Mouse (Mus musculus) neural tube, embryonic 14.5 days (tissue): ENCODE measurements around the gene Itga9. TPM values are rescaled to one million over a fixed set of nuclear protein-coding genes. Genes with fewer than 3 reads are reported as not detected.

ENCODE experiments used
- ATAC-seq: fragments of 200-750 bp; cut with Nextera tagmentation; 2 replicates; pipeline ENCODE4 v1.8.0; 2017; ENCODE audit warnings: low read depth, mild to moderate bottlenecking, moderate TSS enrichment, moderate library complexity
- H3K27ac ChIP-seq: fragments of 300-500 bp; sonication (generic); 2 replicates; pipeline ENCODE4 v1.5.1; 2014; ENCODE audit warnings: low read depth, mild to moderate bottlenecking, control low read depth, low read length, moderate library complexity, mixed read lengths
- H3K27me3 ChIP-seq: fragments of 300-500 bp; sonication (generic); 2 replicates; pipeline ENCODE4 v1.6.1; 2014; ENCODE audit warnings: low read length; ENCODE audit not compliant: control insufficient read depth, insufficient read depth
- H3K36me3 ChIP-seq: fragments of 300-500 bp; sonication (generic); 2 replicates; pipeline ENCODE4 v1.6.1; 2014; ENCODE audit warnings: low read length, mixed read lengths; ENCODE audit not compliant: control insufficient read depth, insufficient read depth
- H3K4me1 ChIP-seq: fragments of 300-500 bp; sonication (generic); 2 replicates; pipeline ENCODE4 v1.6.1; 2014; ENCODE audit warnings: low read length; ENCODE audit not compliant: control insufficient read depth, insufficient read depth
- H3K4me2 ChIP-seq: fragments of 300-500 bp; sonication (generic); 2 replicates; pipeline ENCODE4 v1.6.1; 2014; ENCODE audit warnings: mild to moderate bottlenecking, low read depth, low read length, control low read depth
- H3K4me3 ChIP-seq: fragments of 300-500 bp; sonication (generic); 2 replicates; pipeline ENCODE4 v1.5.1; 2014; ENCODE audit warnings: low read depth, low read length, control low read depth, mixed read lengths
- H3K9ac ChIP-seq: fragments of 300-500 bp; sonication (generic); replicated peaks from 2 replicates; pipeline ENCODE4 v1.6.1; 2014; ENCODE audit warnings: low read depth, mild to moderate bottlenecking, control low read depth, low read length, mixed read lengths
- H3K9me3 ChIP-seq: fragments of 300-500 bp; sonication (generic); 2 replicates; pipeline ENCODE4 v1.6.1; 2016; ENCODE audit warnings: low read length; ENCODE audit not compliant: control insufficient read depth
- WGBS: fragments of 180-500 bp; shearing (Covaris S2); extraction: QIAGEN DNeasy Blood & Tissue Kit; methylation state at CpG from one replicate; pipeline ENCODE4 v1.1.7; 2014; 5-methylcytosine and 5-hydroxymethylcytosine counted together
- polyA plus RNA-seq: library from polyadenylated mRNA; unstranded; fragments of >200 nt; fragmentation: Nextera tagmentation; extraction: Ambion mirVana; gene quantifications from 2 replicates; pipeline ENCODE4 v1.2.1, GENCODE M21; 2014

Itga9 gene
- polyA plus RNA-seq, 1 experiment from 2014 or later: 1.7 TPM

GRCm38 (mm10) chr9:118881946-118882284 lies 275.4 kb downstream of the Itga9 start:
- 91% methylated on average over 6 of the region's 6 CpGs for WGBS
- no peak for ATAC-seq
- H3K4me2 ChIP-seq: no peak overlapping the region

GRCm38 (mm10) chr9:118883150-118883549 lies 276.7 kb downstream of the Itga9 start:
- no peaks in the 10 kb centered on the region for H3K36me3 ChIP-seq
- WGBS: 88% methylated on average over 7 of the region's 7 CpGs
- no peaks in the 10 kb centered on the region for H3K4me1 ChIP-seq
- H3K9ac ChIP-seq: no peak overlapping the region
- H3K27ac ChIP-seq: no peak overlapping the region
- no peak for ATAC-seq
- H3K27me3 ChIP-seq: no peaks in the 10 kb centered on the region
- no peak overlapping the region for H3K4me2 ChIP-seq
- H3K9me3 ChIP-seq: no peaks in the 10 kb centered on the region
- H3K4me3 ChIP-seq: no peak overlapping the region

More at GRCm38 (mm10) chr9:118881946-118882284, 275.4 kb downstream of the Itga9 start:
- no peaks in the 10 kb centered on the region for H3K9me3 ChIP-seq
- no peaks in the 10 kb centered on the region for H3K4me1 ChIP-seq
- H3K36me3 ChIP-seq: no peaks in the 10 kb centered on the region
- H3K9ac ChIP-seq: no peak overlapping the region
- no peak overlapping the region for H3K27ac ChIP-seq
- H3K27me3 ChIP-seq: no peaks in the 10 kb centered on the region
- H3K4me3 ChIP-seq: no peak overlapping the region

DNA sequence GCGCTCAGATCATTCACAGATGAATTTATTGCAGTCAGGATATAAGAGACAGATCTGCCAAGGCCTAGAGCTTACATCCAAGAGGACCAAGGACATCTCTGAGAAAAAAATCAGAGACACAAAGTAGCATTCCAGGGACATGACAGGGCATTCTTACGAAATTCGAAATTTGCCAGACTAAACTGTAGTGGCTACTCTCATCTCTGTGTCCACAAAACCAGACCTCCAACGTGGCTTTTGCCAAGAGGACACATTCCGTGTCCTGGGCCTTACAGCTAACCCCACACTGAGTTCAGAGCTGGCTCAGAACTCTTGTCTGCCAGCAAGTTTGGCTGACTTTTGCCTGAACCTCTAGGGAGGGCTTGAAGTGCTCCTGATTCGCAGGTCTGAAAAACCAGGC lies 279.3 kb downstream of the Itga9 start:
- no peak overlapping the region for H3K4me3 ChIP-seq
- no peaks in the 10 kb centered on the region for H3K4me1 ChIP-seq
- no peak for ATAC-seq
- H3K4me2 ChIP-seq: no peak overlapping the region
- H3K27ac ChIP-seq: no peak overlapping the region
- H3K9ac ChIP-seq: no peak overlapping the region
- no peaks in the 10 kb centered on the region for H3K36me3 ChIP-seq
- H3K9me3 ChIP-seq: no peaks in the 10 kb centered on the region
- H3K27me3 ChIP-seq: no peaks in the 10 kb centered on the region
- 78% methylated on average over 6 of the region's 6 CpGs for WGBS

DNA sequence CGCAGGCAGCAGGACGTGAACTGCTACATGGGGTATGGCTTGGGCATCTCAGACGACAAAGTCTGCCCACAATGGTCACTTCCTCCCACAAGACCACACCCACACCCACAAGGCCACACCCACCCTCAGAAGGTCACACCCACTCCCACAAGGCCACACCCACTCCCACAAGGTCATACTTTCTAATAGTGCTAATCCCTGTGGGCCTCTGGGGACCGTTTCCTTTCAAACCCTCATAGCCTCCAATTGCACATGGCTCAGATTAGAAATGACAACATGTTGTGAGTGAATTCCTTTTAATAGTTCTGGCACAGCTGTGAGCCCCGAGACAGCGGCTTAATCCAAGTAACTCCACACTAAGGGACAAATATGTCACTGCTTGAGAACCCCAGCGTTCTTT lies 280.7 kb downstream of the Itga9 start:
- 89% methylated on average over 7 of the region's 7 CpGs for WGBS
- H3K9me3 ChIP-seq: no peaks in the 10 kb centered on the region
- H3K27ac ChIP-seq: no peak overlapping the region
- no peaks in the 10 kb centered on the region for H3K4me1 ChIP-seq
- no peaks in the 10 kb centered on the region for H3K27me3 ChIP-seq
- no peak overlapping the region for H3K4me2 ChIP-seq
- H3K36me3 ChIP-seq: no peaks in the 10 kb centered on the region
- ATAC-seq: no peak
- H3K9ac ChIP-seq: no peak overlapping the region
- H3K4me3 ChIP-seq: no peak overlapping the region

DNA sequence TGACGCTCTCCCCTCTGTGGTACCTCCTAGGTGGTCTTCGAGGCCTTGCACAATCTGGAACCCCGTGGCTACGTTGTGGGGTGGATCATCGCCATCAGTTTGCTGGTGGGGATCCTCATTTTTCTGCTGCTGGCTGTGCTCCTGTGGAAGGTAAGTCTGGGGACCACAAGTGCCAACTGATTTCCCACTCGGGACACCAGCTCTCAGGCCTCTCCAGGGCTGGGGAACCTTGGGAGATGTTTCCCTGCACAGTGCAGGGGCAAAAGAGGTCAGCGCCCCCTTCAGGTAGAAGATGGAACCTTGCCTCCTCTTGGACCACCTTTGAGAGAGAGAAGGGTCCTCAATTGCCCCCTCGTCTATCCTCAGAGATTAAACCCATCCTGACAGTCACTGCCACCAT lies 281.2 kb downstream of the Itga9 start:
- Histone ChIP-seq H3K9ac (no peak overlapping the region), H3K27ac (no peak overlapping the region), H3K27me3 (no peaks in the 10 kb centered on the region), H3K36me3 (no peaks in the 10 kb centered on the region), H3K4me3 (no peak overlapping the region), H3K4me2 (no peak overlapping the region), H3K4me1 (no peaks in the 10 kb centered on the region), H3K9me3 (no peaks in the 10 kb centered on the region)
- 92% methylated on average over 8 of the region's 8 CpGs for WGBS
- ATAC-seq: no peak

DNA sequence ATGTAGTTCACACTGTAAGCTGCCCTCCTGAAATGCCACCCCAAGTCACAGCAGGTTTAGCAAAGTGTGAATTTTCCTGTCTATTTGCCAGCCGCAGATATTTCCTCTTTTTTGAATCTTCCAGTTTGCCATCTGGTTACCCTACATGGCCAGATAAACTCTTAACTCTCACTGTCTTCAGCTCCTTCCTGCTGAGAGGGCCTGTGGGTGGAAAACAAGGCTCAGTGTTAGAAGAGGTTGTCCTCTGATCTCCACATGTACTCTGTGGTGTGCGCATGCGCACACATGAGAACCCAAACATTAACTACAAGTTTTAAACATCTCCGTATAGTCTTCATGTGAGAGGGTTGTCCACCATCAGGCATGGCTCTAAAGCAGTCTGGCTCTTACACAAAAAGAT lies 283.7 kb downstream of the Itga9 start:
- ATAC-seq: no peak
- Histone ChIP-seq H3K4me2 (no peak overlapping the region), H3K4me3 (no peak overlapping the region), H3K9me3 (no peaks in the 10 kb centered on the region), H3K27ac (no peak overlapping the region), H3K9ac (no peak overlapping the region), H3K4me1 (no peaks in the 10 kb centered on the region), H3K27me3 (no peaks in the 10 kb centered on the region), H3K36me3 (no peaks in the 10 kb centered on the region)
- 85% methylated on average over 4 of the region's 4 CpGs for WGBS

GRCm38 (mm10) chr9:118890645-118891044 lies 284.2 kb downstream of the Itga9 start:
- Histone ChIP-seq H3K4me3 (no peak overlapping the region), H3K4me1 (no peaks in the 10 kb centered on the region), H3K27me3 (no peaks in the 10 kb centered on the region), H3K36me3 (no peaks in the 10 kb centered on the region), H3K9ac (no peak overlapping the region), H3K9me3 (no peaks in the 10 kb centered on the region), H3K27ac (no peak overlapping the region), H3K4me2 (no peak overlapping the region)
- no peak for ATAC-seq
- 49% methylated on average over 2 of the region's 2 CpGs for WGBS

DNA sequence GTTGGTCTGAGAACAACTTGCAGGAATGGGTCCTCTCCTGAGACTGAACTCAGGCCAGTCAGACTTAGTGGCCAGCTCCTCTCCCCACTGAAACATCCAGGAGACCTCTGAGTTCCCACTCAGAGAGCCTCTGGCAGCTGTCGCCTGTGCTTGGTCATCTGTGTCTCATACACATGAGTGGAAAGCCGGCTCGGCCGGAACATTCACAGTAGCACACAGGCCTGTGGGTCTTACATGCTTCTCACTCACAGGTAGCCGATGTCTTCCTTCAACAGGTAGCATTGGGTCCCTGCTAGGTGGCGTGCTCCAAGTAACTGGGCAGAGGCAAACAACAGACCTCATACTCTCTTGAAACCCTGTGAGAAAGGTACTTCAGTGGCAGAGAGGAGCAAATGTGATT lies 284.6 kb downstream of the Itga9 start:
- ATAC-seq: no peak
- Histone ChIP-seq H3K9ac (no peak overlapping the region), H3K27ac (no peak overlapping the region), H3K36me3 (no peaks in the 10 kb centered on the region), H3K4me3 (no peak overlapping the region), H3K9me3 (no peaks in the 10 kb centered on the region), H3K27me3 (no peaks in the 10 kb centered on the region), H3K4me2 (no peak overlapping the region), H3K4me1 (no peaks in the 10 kb centered on the region)
- WGBS: 83% methylated on average over 6 of the region's 6 CpGs

- no peak overlapping the region for H3K4me3 ChIP-seq
- WGBS: 72% methylated on average over 9 of the region's 9 CpGs
- H3K4me2 ChIP-seq: no peak overlapping the region
- no peak overlapping the region for H3K27ac ChIP-seq
- H3K36me3 ChIP-seq: no peaks in the 10 kb centered on the region
- H3K27me3 ChIP-seq: no peaks in the 10 kb centered on the region
- ATAC-seq: no peak
- no peaks in the 10 kb centered on the region for H3K9me3 ChIP-seq
- H3K9ac ChIP-seq: no peak overlapping the region
- H3K4me1 ChIP-seq: no peaks in the 10 kb centered on the region
Observed at GRCm38 (mm10) chr9:118891593-118891992, 285.1 kb downstream of the Itga9 start.

- Histone ChIP-seq H3K27ac (no peak overlapping the region), H3K4me2 (no peak overlapping the region), H3K4me1 (no peaks in the 10 kb centered on the region), H3K36me3 (no peaks in the 10 kb centered on the region), H3K9me3 (no peaks in the 10 kb centered on the region), H3K27me3 (no peaks in the 10 kb centered on the region), H3K4me3 (no peak overlapping the region), H3K9ac (no peak overlapping the region)
- 75% methylated on average over 2 of the region's 2 CpGs for WGBS
- no peak for ATAC-seq
Observed at GRCm38 (mm10) chr9:118895101-118895500, 288.6 kb downstream of the Itga9 start.
